Mouse (Mus musculus) thymus, adult 2 months (tissue): ENCODE results near the gene Zdhhc11. TPM values are rescaled to one million over a fixed set of nuclear protein-coding genes. Genes with fewer than 3 reads are reported as not detected.

Experiments
- DNase-seq: peaks from one replicate; pipeline ENCODE4 v3.0.0; 2021
- H3K27ac ChIP-seq: fragments of 200-500 bp; 2 replicates; pipeline ENCODE4 v1.5.1; 2012; ENCODE audit warnings: low read length, control low read depth; ENCODE audit not compliant: control insufficient read depth, insufficient read depth
- H3K27me3 ChIP-seq: fragments of 200-500 bp; 2 replicates; pipeline ENCODE4 v1.6.1; 2012; ENCODE audit warnings: mild to moderate bottlenecking, low read length, moderate library complexity, mixed read lengths; ENCODE audit not compliant: control insufficient read depth, insufficient read depth
- H3K36me3 ChIP-seq: fragments of 200-500 bp; 2 replicates; pipeline ENCODE4 v1.6.1; 2012; ENCODE audit warnings: mild to moderate bottlenecking, low read length, moderate library complexity; ENCODE audit not compliant: control insufficient read depth, insufficient read depth
- H3K4me1 ChIP-seq: fragments of 200-500 bp; replicated peaks from 2 replicates; pipeline ENCODE4 v1.6.1; 2012; ENCODE audit warnings: low read length; ENCODE audit not compliant: control insufficient read depth, insufficient read depth
- H3K4me3 ChIP-seq: fragments of 200-500 bp; 2 replicates; pipeline ENCODE4 v1.5.1; 2012; ENCODE audit warnings: mild to moderate bottlenecking, low read length, control low read depth, moderate library complexity; ENCODE audit not compliant: control insufficient read depth, insufficient read depth
- CTCF ChIP-seq: fragments of 200-500 bp; IDR thresholded peaks from 2 replicates; pipeline ENCODE4 v1.5.1; 2012; ENCODE audit warnings: mild to moderate bottlenecking, control low read depth, low read length, moderate library complexity, borderline replicate concordance; ENCODE audit not compliant: control insufficient read depth, poor library complexity, insufficient read depth; ENCODE audit errors: extremely low read depth
- POLR2A ChIP-seq: fragments of 200-500 bp; IDR thresholded peaks from 2 replicates; pipeline ENCODE4 v1.6.1; 2012; ENCODE audit warnings: mild to moderate bottlenecking, low read length, control low read depth, moderate library complexity; ENCODE audit not compliant: control insufficient read depth, poor library complexity, insufficient read depth; ENCODE audit errors: extremely low read depth
- WGBS: fragments of 180-500 bp; shearing (Covaris S2); methylation state at CpG from one replicate; pipeline ENCODE4 v1.1.7; 2018; 5-methylcytosine and 5-hydroxymethylcytosine counted together
- polyA plus RNA-seq: library from polyadenylated mRNA; depleted of rRNA; stranded (reverse); fragments of >200 nt; gene quantifications from 2 replicates; pipeline ENCODE4 v1.2.3, GENCODE M21; 2012; rRNA removed

Gene Zdhhc11
- polyA plus RNA-seq: 0.08 TPM in 1 of 2 replicates, not detected in the other

DNA sequence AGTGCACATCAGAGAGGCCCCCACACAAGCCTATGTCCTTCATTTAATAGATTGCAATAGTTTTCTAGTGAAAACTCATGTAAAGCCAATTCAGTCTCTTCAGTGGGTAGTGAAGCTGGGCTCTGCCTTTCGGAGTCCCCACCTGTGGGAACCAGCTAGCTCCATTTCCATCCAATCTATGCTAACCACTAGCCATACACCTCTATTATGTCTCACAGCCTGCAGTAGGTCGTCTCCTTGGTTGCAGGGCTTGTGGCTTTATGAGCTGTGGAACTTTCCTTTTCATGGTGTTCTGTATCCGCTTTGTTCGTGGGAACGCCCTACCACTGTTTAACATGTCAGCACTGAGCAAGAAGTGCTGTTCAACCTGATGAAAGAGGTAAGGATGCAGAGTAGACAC is at the start of gene Zdhhc11:
Zdhhc11 (plus strand) TSS at position 301 of the 400 bp plus-strand sequence.
- no peak for DNase-seq
- no peak for TF ChIP-seq POLR2A
- WGBS: 89% methylated on average over 5 of the region's 5 CpGs
- Histone ChIP-seq H3K4me1 (no peaks in the 10 kb centered on the region), H3K27ac (no peak within 1 kb of the TSS), H3K36me3 (peaks cover 18% of the 10 kb centered on the region), H3K27me3 (no peaks in the 10 kb centered on the region), H3K4me3 (no peak within 1 kb of the TSS)

DNA sequence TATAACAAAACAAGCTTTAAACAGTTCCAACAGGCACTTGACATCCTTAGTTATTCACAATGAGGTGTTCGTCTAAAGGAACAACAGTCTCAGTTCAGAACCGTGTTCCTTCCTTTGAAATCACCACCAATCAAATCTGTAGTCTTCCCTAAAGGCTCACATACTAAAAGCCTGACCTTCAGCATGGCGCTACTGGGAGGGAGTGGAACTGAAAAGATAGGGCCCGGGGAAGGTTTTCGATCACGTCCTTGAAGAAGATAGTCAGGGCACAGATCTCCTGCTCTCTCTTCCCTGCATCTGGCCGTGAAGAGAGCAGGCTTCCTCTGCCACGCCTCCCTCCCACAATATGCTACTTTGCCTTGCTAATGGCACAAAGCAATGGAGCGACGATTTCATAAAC is 31.4 kb upstream of the Zdhhc11 start:
- H3K4me3 ChIP-seq: no peak overlapping the region
- 96% methylated on average over 10 of the region's 10 CpGs for WGBS
- H3K4me1 ChIP-seq: peaks cover 4% of the 10 kb centered on the region
- H3K27me3 ChIP-seq: no peaks in the 10 kb centered on the region
- DNase-seq: no peak
- TF ChIP-seq CTCF: no peak
- no peak for TF ChIP-seq POLR2A
- H3K36me3 ChIP-seq: peaks cover 35% of the 10 kb centered on the region
- H3K27ac ChIP-seq: no peak overlapping the region

DNA sequence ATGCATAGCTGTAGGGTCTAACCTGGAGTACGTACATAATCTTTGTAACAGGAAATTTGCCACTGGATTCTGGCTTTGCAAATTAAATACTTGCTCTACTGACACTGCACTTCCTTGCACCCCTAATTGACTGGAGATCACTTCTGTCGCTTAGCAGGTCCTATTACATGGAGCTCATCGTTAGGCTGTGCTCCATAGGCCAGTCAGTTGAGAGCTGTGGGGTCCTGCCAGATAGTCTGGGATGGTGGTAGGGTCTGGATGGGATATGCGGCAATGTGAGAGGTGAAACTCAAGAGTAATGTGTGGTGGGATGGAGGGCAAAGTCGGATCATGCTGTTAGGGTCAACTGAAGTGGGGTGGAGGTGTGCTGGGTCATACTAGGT is 26.7 kb upstream of the Zdhhc11 start:
- H3K4me3 ChIP-seq: peak overlapping the region; percentile 78
- TF ChIP-seq CTCF (no peak), POLR2A (no peak)
- H3K36me3 ChIP-seq: peaks cover 10% of the 10 kb centered on the region
- 15% methylated on average over 5 of the region's 5 CpGs for WGBS
- H3K27ac ChIP-seq: no peak overlapping the region
- no peaks in the 10 kb centered on the region for H3K27me3 ChIP-seq
- H3K4me1 ChIP-seq: peaks cover 11% of the 10 kb centered on the region
- no peak for DNase-seq

GRCm38 (mm10) chr13:73937321-73938176 is 26.1 kb upstream of the Zdhhc11 start, which contains the start of the genes Trip13 and Brd9:
Gene Trip13, minus strand, starts transcription at chr13:73937784.
Gene Brd9, plus strand, starts transcription at chr13:73937811.
- WGBS: under 1% methylated on average over 82 of the region's 82 CpGs
- no peak for TF ChIP-seq CTCF
- TF ChIP-seq POLR2A: 0 out of 2 replicates have a peak, but pooled peaks have one; percentile 34
- Histone ChIP-seq H3K4me3 (peak within 1 kb of the TSS; percentile 78), H3K27ac (peak within 1 kb of the TSS; percentile 72), H3K27me3 (no peaks in the 10 kb centered on the region), H3K4me1 (peaks cover 11% of the 10 kb centered on the region), H3K36me3 (peaks cover 11% of the 10 kb centered on the region)
- DNase-seq: peak; percentile 94

GRCm38 (mm10) chr13:73938177-73938560 is 25.5 kb upstream of the Zdhhc11 start:
- WGBS: 2% methylated on average over 13 of the region's 13 CpGs
- Histone ChIP-seq H3K27ac (peak overlapping the region; percentile 72; the same call in 1 of the 2 replicates), H3K27me3 (no peaks in the 10 kb centered on the region), H3K36me3 (peaks cover 17% of the 10 kb centered on the region), H3K4me1 (peaks cover 11% of the 10 kb centered on the region), H3K4me3 (peak overlapping the region; percentile 78)
- TF ChIP-seq CTCF (no peak), POLR2A (no peak)
- no peak for DNase-seq

DNA sequence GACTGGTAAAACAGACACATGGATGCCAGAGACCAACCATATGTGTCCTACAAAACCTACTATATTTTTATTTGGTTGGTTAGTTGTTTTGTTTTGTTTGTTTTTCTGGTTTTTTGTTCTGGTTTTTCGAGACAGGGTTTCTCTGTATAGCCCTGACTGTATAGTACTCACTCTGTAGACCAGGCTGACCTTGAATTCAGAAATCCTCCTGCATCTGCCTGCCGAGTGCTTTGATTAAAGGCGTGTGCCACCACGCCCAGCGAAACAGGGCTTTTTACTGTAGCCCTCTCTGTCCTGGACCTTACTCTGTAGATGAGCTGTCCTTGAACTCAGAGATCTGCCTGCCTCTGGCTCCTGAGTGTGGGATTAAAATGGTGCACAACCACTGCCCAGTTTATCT is 24.6 kb upstream of the Zdhhc11 start:
- Histone ChIP-seq H3K27ac (no peak overlapping the region), H3K4me3 (no peak overlapping the region), H3K36me3 (peaks cover 27% of the 10 kb centered on the region), H3K27me3 (no peaks in the 10 kb centered on the region), H3K4me1 (peaks cover 11% of the 10 kb centered on the region)
- TF ChIP-seq CTCF (no peak), POLR2A (no peak)
- no peak for DNase-seq
- 98% methylated on average over 5 of the region's 5 CpGs for WGBS
